Mouse (Mus musculus) Patski (cell line): ENCODE measurements around the gene Fbp1. TPM values are rescaled to one million over a fixed set of nuclear protein-coding genes. Genes with fewer than 3 reads are reported as not detected.

Source experiments
- ATAC-seq: fragments of 100-300 bp; one replicate; pipeline ENCODE4 v1.8.0; 2021
- CTCF ChIA-PET: fragments of 350-600 bp; sonication (Branson Sonifier 250); formaldehyde crosslinking; loops from one replicate; lab custom pipeline; 2022; ENCODE audit warnings: inconsistent platforms; lab: Charles Lee
- POLR2A ChIA-PET: fragments of 350-600 bp; sonication (Branson Sonifier 250); formaldehyde crosslinking; loops from one replicate; lab custom pipeline; 2022; ENCODE audit warnings: antibody characterized with exemption, inconsistent platforms; lab: Charles Lee
- DNase-seq: peaks from one replicate; pipeline ENCODE4 v3.0.0-alpha.2; 2011; ENCODE audit warnings: low read depth, low spot score
- H3K27me3 ChIP-seq: fragments of 371-371 bp; one replicate; pipeline ENCODE4 v1.5.1; 2021
- CTCF ChIP-seq: fragments of 100-300 bp; IDR thresholded peaks from one replicate; pipeline ENCODE4 v1.5.1; 2021
- in situ Hi-C: fragments of 300-500 bp; cut with MboI; formaldehyde crosslinking; loops from 3 replicates; pipeline ENCODE4 v1.11.1; 2018; ENCODE audit warnings: low pct_unique_long_range_greater_than_20kb, mixed read lengths
- polyA plus RNA-seq: library from polyadenylated mRNA; unstranded; gene quantifications from one replicate; pipeline ENCODE4 v1.2.3, GENCODE M21; 2021

The Fbp1 gene
- polyA plus RNA-seq, 1 experiment from 2014 or later: not detected

GRCm38 (mm10) chr13:62893044-62893842 lies 5.2 kb upstream of the Fbp1 start:
- DNase-seq (no peak), ATAC-seq (no peak)
- TF ChIP-seq CTCF: no peak
- in situ Hi-C loops: no loop called here
- POLR2A ChIA-PET: no interaction called here
- CTCF ChIA-PET: interaction anchor here (1.2 kb wide), 1 partner anchor 37 kb away, joined by 3 read pairs; no protein-coding TSS in a partner anchor
- H3K27me3 ChIP-seq: peaks cover 2% of the 10 kb centered on the region

GRCm38 (mm10) chr13:62889311-62889710 lies 1.2 kb upstream of the Fbp1 start:
- no peak for DNase-seq
- CTCF ChIA-PET: no interaction called here
- POLR2A ChIA-PET: interaction anchor here (0.5 kb wide), 1 partner anchor 234 kb away, joined by 3 read pairs; no protein-coding TSS in a partner anchor

GRCm38 (mm10) chr13:62884536-62884935 lies 3.5 kb downstream of the Fbp1 start:
- no peak for TF ChIP-seq CTCF
- ChIA-PET CTCF (interaction anchor here (1.0 kb wide), 1 partner anchor 10 kb away, joined by 5 read pairs; no protein-coding TSS in a partner anchor), POLR2A (no interaction called here)
- DNase-seq (no peak), ATAC-seq (no peak)
- peaks cover 7% of the 10 kb centered on the region for H3K27me3 ChIP-seq
- in situ Hi-C loops: no loop called here

More at GRCm38 (mm10) chr13:62889311-62889710, 1.2 kb upstream of the Fbp1 start:
- no peak for ATAC-seq
- in situ Hi-C loops: no loop called here
- TF ChIP-seq CTCF: no peak
- H3K27me3 ChIP-seq: peaks cover 9% of the 10 kb centered on the region

GRCm38 (mm10) chr13:62883925-62884324 lies 4.2 kb downstream of the Fbp1 start:
- ATAC-seq (no peak), DNase-seq (no peak)
- peaks cover 7% of the 10 kb centered on the region for H3K27me3 ChIP-seq
- TF ChIP-seq CTCF: no peak
- ChIA-PET POLR2A (no interaction called here), CTCF (interaction anchor here (1.0 kb wide), 1 partner anchor 9 kb away, joined by 5 read pairs; no protein-coding TSS in a partner anchor)
- in situ Hi-C loops: no loop called here

- peaks cover 7% of the 10 kb centered on the region for H3K27me3 ChIP-seq
Observed at GRCm38 (mm10) chr13:62883436-62883835, 4.6 kb downstream of the Fbp1 start.

GRCm38 (mm10) chr13:62882856-62883255 lies 5.2 kb downstream of the Fbp1 start:
- no peak for DNase-seq
- in situ Hi-C loops: no loop called here
- peaks cover 7% of the 10 kb centered on the region for H3K27me3 ChIP-seq
- ATAC-seq: no peak
- POLR2A ChIA-PET: no interaction called here
- TF ChIP-seq CTCF: no peak
- CTCF ChIA-PET: interaction anchor here (1.2 kb wide), 1 partner anchor 27 kb away, joined by 3 read pairs; no protein-coding TSS in a partner anchor

More at GRCm38 (mm10) chr13:62883436-62883835, 4.6 kb downstream of the Fbp1 start:
- ChIA-PET POLR2A (no interaction called here), CTCF (interaction anchor here (1.2 kb wide), 1 partner anchor 27 kb away, joined by 3 read pairs; no protein-coding TSS in a partner anchor)
- no peak for TF ChIP-seq CTCF
- ATAC-seq: no peak
- in situ Hi-C loops: no loop called here
- DNase-seq: no peak

- POLR2A ChIA-PET: no interaction called here
- no peak for ATAC-seq
- no peak for TF ChIP-seq CTCF
- in situ Hi-C loops: no loop called here
- DNase-seq: no peak
- CTCF ChIA-PET: interaction anchor here (1.0 kb wide), 1 partner anchor 29 kb away, joined by 3 read pairs; no protein-coding TSS in a partner anchor
- H3K27me3 ChIP-seq: no peaks in the 10 kb centered on the region
Observed at GRCm38 (mm10) chr13:62881336-62881735, 6.7 kb downstream of the Fbp1 start.

- ATAC-seq (no peak), DNase-seq (no peak)
- TF ChIP-seq CTCF: no peak
- ChIA-PET POLR2A (no interaction called here), CTCF (interaction anchor here (1.3 kb wide), 1 partner anchor 23 kb away, joined by 3 read pairs; no protein-coding TSS in a partner anchor)
- no peaks in the 10 kb centered on the region for H3K27me3 ChIP-seq
- in situ Hi-C loops: no loop called here
Observed at GRCm38 (mm10) chr13:62879831-62880615, 8.1 kb downstream of the Fbp1 start.

GRCm38 (mm10) chr13:62879411-62879810 lies 8.7 kb downstream of the Fbp1 start:
- in situ Hi-C loops: no loop called here
- H3K27me3 ChIP-seq: no peaks in the 10 kb centered on the region
- POLR2A ChIA-PET: no interaction called here
- DNase-seq (no peak), ATAC-seq (no peak)
- CTCF ChIA-PET: interaction anchor here (1.3 kb wide), 1 partner anchor 23 kb away, joined by 3 read pairs; no protein-coding TSS in a partner anchor
- TF ChIP-seq CTCF: no peak

GRCm38 (mm10) chr13:62877247-62877646 lies 10.8 kb downstream of the Fbp1 start:
- no peak for ATAC-seq
- TF ChIP-seq CTCF: no peak
- ChIA-PET POLR2A (no interaction called here), CTCF (interaction anchor here (0.9 kb wide), 1 partner anchor 20 kb away, joined by 3 read pairs; no protein-coding TSS in a partner anchor)
- H3K27me3 ChIP-seq: no peaks in the 10 kb centered on the region
- in situ Hi-C loops: no loop called here
- no peak for DNase-seq
